Mouse (Mus musculus): ENCODE measurements around the gene Mef2a. TPM values are rescaled to one million over a fixed set of nuclear protein-coding genes. Genes with fewer than 3 reads are reported as not detected.

The Mef2a gene
- polyA plus RNA-seq, 1 experiment from 2014 or later: 37.6 TPM

- no peaks in the 10 kb centered on the region for H3K9me3 ChIP-seq (ENCODE audit: low read length)
- no peaks in the 10 kb centered on the region for H3K4me1 ChIP-seq (ENCODE audit: insufficient read depth, low read length)
- no peak overlapping the region for H3K4me3 ChIP-seq (ENCODE audit: low read length)
- H3K27ac ChIP-seq (ENCODE audit: low read length): no peak overlapping the region
- H3K27me3 ChIP-seq (ENCODE audit: insufficient read depth, low read length): no peaks in the 10 kb centered on the region
- WGBS: 83% methylated on average over 2 of the region's 2 CpGs
- peaks cover 32% of the 10 kb centered on the region for H3K36me3 ChIP-seq (ENCODE audit: insufficient read depth, low read length)
- no peak overlapping the region for H3K4me2 ChIP-seq (replicated peaks; ENCODE audit: low read depth, low read length)
- no peak for ATAC-seq (ENCODE audit: low FRiP score, low TSS enrichment)
- H3K9ac ChIP-seq (replicated peaks; ENCODE audit: low read length): no peak overlapping the region
Measured at GRCm38 (mm10) chr7:67237752-67238151, 134.9 kb downstream of the Mef2a start.

GRCm38 (mm10) chr7:67236351-67236750 lies 136.3 kb downstream of the Mef2a start:
- Histone ChIP-seq H3K9ac (replicated peaks; ENCODE audit: low read length) (no peak overlapping the region), H3K36me3 (ENCODE audit: insufficient read depth, low read length) (peaks cover 32% of the 10 kb centered on the region)

GRCm38 (mm10) chr7:67234797-67235196 lies 137.9 kb downstream of the Mef2a start:
- WGBS: 59% methylated on average over 8 of the region's 8 CpGs
- Histone ChIP-seq H3K27ac (ENCODE audit: low read length) (no peak overlapping the region), H3K36me3 (ENCODE audit: insufficient read depth, low read length) (peaks cover 32% of the 10 kb centered on the region), H3K4me3 (ENCODE audit: low read length) (no peak overlapping the region), H3K27me3 (ENCODE audit: insufficient read depth, low read length) (no peaks in the 10 kb centered on the region), H3K4me2 (replicated peaks; ENCODE audit: low read depth, low read length) (no peak overlapping the region), H3K9me3 (ENCODE audit: low read length) (no peaks in the 10 kb centered on the region), H3K4me1 (ENCODE audit: insufficient read depth, low read length) (no peaks in the 10 kb centered on the region), H3K9ac (replicated peaks; ENCODE audit: low read length) (no peak overlapping the region)
- no peak for ATAC-seq (ENCODE audit: low FRiP score, low TSS enrichment)

More at GRCm38 (mm10) chr7:67236351-67236750, 136.3 kb downstream of the Mef2a start:
- Histone ChIP-seq H3K27ac (ENCODE audit: low read length) (no peak overlapping the region), H3K4me1 (ENCODE audit: insufficient read depth, low read length) (no peaks in the 10 kb centered on the region), H3K27me3 (ENCODE audit: insufficient read depth, low read length) (no peaks in the 10 kb centered on the region), H3K9me3 (ENCODE audit: low read length) (no peaks in the 10 kb centered on the region), H3K4me2 (replicated peaks; ENCODE audit: low read depth, low read length) (no peak overlapping the region), H3K4me3 (ENCODE audit: low read length) (no peak overlapping the region)
- ATAC-seq (ENCODE audit: low FRiP score, low TSS enrichment): no peak
- WGBS: 76% methylated on average over 2 of the region's 2 CpGs

- Histone ChIP-seq H3K9me3 (ENCODE audit: low read length) (no peaks in the 10 kb centered on the region), H3K4me3 (ENCODE audit: low read length) (no peak overlapping the region), H3K27ac (ENCODE audit: low read length) (no peak overlapping the region), H3K9ac (replicated peaks; ENCODE audit: low read length) (no peak overlapping the region), H3K4me2 (replicated peaks; ENCODE audit: low read depth, low read length) (no peak overlapping the region), H3K36me3 (ENCODE audit: insufficient read depth, low read length) (peaks cover 29% of the 10 kb centered on the region), H3K27me3 (ENCODE audit: insufficient read depth, low read length) (no peaks in the 10 kb centered on the region), H3K4me1 (ENCODE audit: insufficient read depth, low read length) (no peaks in the 10 kb centered on the region)
- 90% methylated on average over 14 of the region's 14 CpGs for WGBS
- no peak for ATAC-seq (ENCODE audit: low FRiP score, low TSS enrichment)
Measured at GRCm38 (mm10) chr7:67232504-67232903, 140.2 kb downstream of the Mef2a start.

GRCm38 (mm10) chr7:67230640-67231140 lies 142.0 kb downstream of the Mef2a start:
- WGBS: 73% methylated on average over 3 of the region's 3 CpGs
- Histone ChIP-seq H3K4me2 (replicated peaks; ENCODE audit: low read depth, low read length) (no peak overlapping the region), H3K4me3 (ENCODE audit: low read length) (no peak overlapping the region), H3K4me1 (ENCODE audit: insufficient read depth, low read length) (no peaks in the 10 kb centered on the region), H3K36me3 (ENCODE audit: insufficient read depth, low read length) (peaks cover 19% of the 10 kb centered on the region), H3K9ac (replicated peaks; ENCODE audit: low read length) (no peak overlapping the region), H3K9me3 (ENCODE audit: low read length) (no peaks in the 10 kb centered on the region), H3K27ac (ENCODE audit: low read length) (no peak overlapping the region), H3K27me3 (ENCODE audit: insufficient read depth, low read length) (no peaks in the 10 kb centered on the region)
- no peak for ATAC-seq (ENCODE audit: low FRiP score, low TSS enrichment)

GRCm38 (mm10) chr7:67230221-67230620 lies 142.4 kb downstream of the Mef2a start:
- WGBS: 88% methylated on average over 3 of the region's 3 CpGs
- Histone ChIP-seq H3K9me3 (ENCODE audit: low read length) (no peaks in the 10 kb centered on the region), H3K4me1 (ENCODE audit: insufficient read depth, low read length) (no peaks in the 10 kb centered on the region), H3K9ac (replicated peaks; ENCODE audit: low read length) (no peak overlapping the region), H3K4me3 (ENCODE audit: low read length) (no peak overlapping the region), H3K4me2 (replicated peaks; ENCODE audit: low read depth, low read length) (no peak overlapping the region), H3K27me3 (ENCODE audit: insufficient read depth, low read length) (no peaks in the 10 kb centered on the region), H3K27ac (ENCODE audit: low read length) (no peak overlapping the region), H3K36me3 (ENCODE audit: insufficient read depth, low read length) (peaks cover 16% of the 10 kb centered on the region)
- no peak for ATAC-seq (ENCODE audit: low FRiP score, low TSS enrichment)

- whole genome bisulfite sequencing: 81% methylated on average over 3 of the region's 3 CpGs
- Histone ChIP-seq H3K4me3 (ENCODE audit: low read length) (no peak overlapping the region), H3K36me3 (ENCODE audit: insufficient read depth, low read length) (peaks cover 11% of the 10 kb centered on the region), H3K4me1 (ENCODE audit: insufficient read depth, low read length) (no peaks in the 10 kb centered on the region), H3K27me3 (ENCODE audit: insufficient read depth, low read length) (no peaks in the 10 kb centered on the region), H3K9me3 (ENCODE audit: low read length) (no peaks in the 10 kb centered on the region), H3K4me2 (replicated peaks; ENCODE audit: low read depth, low read length) (no peak overlapping the region), H3K27ac (ENCODE audit: low read length) (no peak overlapping the region), H3K9ac (replicated peaks; ENCODE audit: low read length) (no peak overlapping the region)
- no peak for ATAC-seq (ENCODE audit: low FRiP score, low TSS enrichment)
Measured at GRCm38 (mm10) chr7:67229701-67230100, 143.0 kb downstream of the Mef2a start.

- no peaks in the 10 kb centered on the region for H3K9me3 ChIP-seq (ENCODE audit: low read length)
- 83% methylated on average over 5 of the region's 5 CpGs for WGBS
- no peak for ATAC-seq (ENCODE audit: low FRiP score, low TSS enrichment)
- H3K27me3 ChIP-seq (ENCODE audit: insufficient read depth, low read length): no peaks in the 10 kb centered on the region
- no peak overlapping the region for H3K4me3 ChIP-seq (ENCODE audit: low read length)
- H3K4me2 ChIP-seq (replicated peaks; ENCODE audit: low read depth, low read length): no peak overlapping the region
- no peak overlapping the region for H3K9ac ChIP-seq (replicated peaks; ENCODE audit: low read length)
- no peaks in the 10 kb centered on the region for H3K4me1 ChIP-seq (ENCODE audit: insufficient read depth, low read length)
- no peak overlapping the region for H3K27ac ChIP-seq (ENCODE audit: low read length)
- peaks cover 7% of the 10 kb centered on the region; the same call in 1 of the 2 replicates for H3K36me3 ChIP-seq (ENCODE audit: insufficient read depth, low read length)
Measured at GRCm38 (mm10) chr7:67228891-67229602, 143.6 kb downstream of the Mef2a start.

GRCm38 (mm10) chr7:67228390-67228789 lies 144.3 kb downstream of the Mef2a start:
- H3K9ac ChIP-seq (replicated peaks; ENCODE audit: low read length): no peak overlapping the region
- 77% methylated on average over 3 of the region's 3 CpGs for WGBS
- ATAC-seq (ENCODE audit: low FRiP score, low TSS enrichment): no peak
- H3K4me3 ChIP-seq (ENCODE audit: low read length): no peak overlapping the region
- H3K4me2 ChIP-seq (replicated peaks; ENCODE audit: low read depth, low read length): no peak overlapping the region
- no peak overlapping the region for H3K27ac ChIP-seq (ENCODE audit: low read length)
- H3K27me3 ChIP-seq (ENCODE audit: insufficient read depth, low read length): no peaks in the 10 kb centered on the region
- peaks cover 7% of the 10 kb centered on the region; the same call in 1 of the 2 replicates for H3K36me3 ChIP-seq (ENCODE audit: insufficient read depth, low read length)
- no peaks in the 10 kb centered on the region for H3K9me3 ChIP-seq (ENCODE audit: low read length)
- peaks cover 4% of the 10 kb centered on the region for H3K4me1 ChIP-seq (ENCODE audit: insufficient read depth, low read length)

- no peaks in the 10 kb centered on the region for H3K27me3 ChIP-seq (ENCODE audit: insufficient read depth, low read length)
- H3K4me2 ChIP-seq (replicated peaks; ENCODE audit: low read depth, low read length): no peak overlapping the region
- H3K4me1 ChIP-seq (ENCODE audit: insufficient read depth, low read length): peaks cover 9% of the 10 kb centered on the region
- no peak for ATAC-seq (ENCODE audit: low FRiP score, low TSS enrichment)
- H3K9me3 ChIP-seq (ENCODE audit: low read length): no peaks in the 10 kb centered on the region
- H3K4me3 ChIP-seq (ENCODE audit: low read length): no peak overlapping the region
- H3K9ac ChIP-seq (replicated peaks; ENCODE audit: low read length): no peak overlapping the region
- peaks cover 7% of the 10 kb centered on the region; the same call in 1 of the 2 replicates for H3K36me3 ChIP-seq (ENCODE audit: insufficient read depth, low read length)
- WGBS: 71% methylated on average over 1 of the region's 1 CpGs
- no peak overlapping the region for H3K27ac ChIP-seq (ENCODE audit: low read length)
Measured at GRCm38 (mm10) chr7:67227538-67227937, 145.1 kb downstream of the Mef2a start.
